Mouse (Mus musculus) heart, postnatal 25 days (tissue): Measurements from ENCODE around the gene Ap1g2. TPM values are rescaled to one million over a fixed set of nuclear protein-coding genes. Genes with fewer than 3 reads are reported as not detected.

Source experiments
- DNase-seq: peaks from one replicate; pipeline ENCODE4 v3.0.0; 2022; ENCODE audit warnings: low spot score
- intact Hi-C: fragments of 180-260 bp; cut with DNase I; formaldehyde crosslinking; loops from one replicate; pipeline ENCODE4 v1.15.1; 2025
- total RNA-seq, 2 experiments: library from RNA; stranded (reverse); gene quantifications; 2 replicates each; pipeline ENCODE4 v1.2.3; 2021

Ap1g2 gene
- total RNA-seq, 2 experiments from 2014 or later: 4.4 to 4.6 TPM

GRCm38 (mm10) chr14:55064481-55065370 lies 41.7 kb downstream of the Ap1g2 start:
- intact Hi-C loops: no loop called here
- DNase-seq: no peak

- DNase-seq: no peak
- intact Hi-C loops: no loop called here
Measured at GRCm38 (mm10) chr14:55063581-55064381, 42.6 kb downstream of the Ap1g2 start.

- intact Hi-C loops: no loop called here
- DNase-seq: no peak
Measured at GRCm38 (mm10) chr14:55063117-55063516, 43.3 kb downstream of the Ap1g2 start.

GRCm38 (mm10) chr14:55062626-55063025 lies 43.8 kb downstream of the Ap1g2 start:
- no peak for DNase-seq
- intact Hi-C loops: no loop called here

GRCm38 (mm10) chr14:55061845-55062244 lies 44.5 kb downstream of the Ap1g2 start:
- intact Hi-C loops: no loop called here
- no peak for DNase-seq

GRCm38 (mm10) chr14:55059931-55060330 lies 46.5 kb downstream of the Ap1g2 start:
- intact Hi-C loops: no loop called here

GRCm38 (mm10) chr14:55059009-55059408 lies 47.4 kb downstream of the Ap1g2 start:
- no peak for DNase-seq
- intact Hi-C loops: no loop called here

More at GRCm38 (mm10) chr14:55059931-55060330, 46.5 kb downstream of the Ap1g2 start:
- DNase-seq: no peak

- DNase-seq: no peak
- intact Hi-C loops: no loop called here
Measured at GRCm38 (mm10) chr14:55055167-55055834, 51.1 kb downstream of the Ap1g2 start.

GRCm38 (mm10) chr14:55054191-55054749 lies 52.1 kb downstream of the Ap1g2 start:
- no peak for DNase-seq
- intact Hi-C loops: no loop called here

- no peak for DNase-seq
- intact Hi-C loops: no loop called here
Measured at GRCm38 (mm10) chr14:55053708-55054190, 52.6 kb downstream of the Ap1g2 start.

GRCm38 (mm10) chr14:55053050-55053449 lies 53.3 kb downstream of the Ap1g2 start:
- intact Hi-C loops: no loop called here
- no peak for DNase-seq

GRCm38 (mm10) chr14:55052496-55052895 lies 53.9 kb downstream of the Ap1g2 start:
- no peak for DNase-seq
- intact Hi-C loops: no loop called here

Other genes with a start within 250 kb of the Ap1g2 start
- gene Homez, start 235.6 kb downstream of the Ap1g2 start, total RNA-seq: 1 to 10 TPM; 4.7 to 7.3 TPM
- gene Ppp1r3e, start 229.0 kb downstream of the Ap1g2 start, total RNA-seq: 1 to 10 TPM; 3.0 to 3.6 TPM
- gene Bcl2l2, start 223.2 kb downstream of the Ap1g2 start, total RNA-seq: 10 to 100 TPM; 39.7 to 40.3 TPM
- 1 to 10 TPM; 4.5 to 6.8 TPM for gene Gm20521, start 223.2 kb downstream of the Ap1g2 start, total RNA-seq
- 10 to 100 TPM; 50.7 to 55.6 TPM for gene Pabpn1, start 214.1 kb downstream of the Ap1g2 start, total RNA-seq
- gene Slc22a17, start 193.5 kb downstream of the Ap1g2 start, total RNA-seq: 1 to 10 TPM; 2.7 to 3.1 TPM
- 1 to 10 TPM; 2.8 to 3.0 TPM for gene Efs, start 180.5 kb downstream of the Ap1g2 start, total RNA-seq
- gene Il25, start 173.9 kb downstream of the Ap1g2 start, total RNA-seq: not detected
- gene Cmtm5, start 170.3 kb downstream of the Ap1g2 start, total RNA-seq: under 1 TPM; 0.29 to 0.36 TPM
- gene Myh6, start 139.7 kb downstream of the Ap1g2 start, total RNA-seq: over 10,000 TPM; 23,221 to 24,394 TPM
- not detected for gene Gm17428, start 129.7 kb downstream of the Ap1g2 start, total RNA-seq
- 1,000 to 10,000 TPM; 2,164 to 2,361 TPM for gene Myh7, start 112.0 kb downstream of the Ap1g2 start, total RNA-seq
- gene Ngdn, start 91.1 kb downstream of the Ap1g2 start, total RNA-seq: 10 to 100 TPM; 26.0 to 27.0 TPM
- 1 to 10 TPM; 2.9 to 3.6 TPM for gene Zfhx2, start 14.3 kb downstream of the Ap1g2 start, total RNA-seq
- 10 to 100 TPM; 12.3 to 13.2 TPM for gene Thtpa, start 11.8 kb downstream of the Ap1g2 start, total RNA-seq
- gene Jph4, start 10.3 kb upstream of the Ap1g2 start, total RNA-seq: not detected
- gene Dhrs2, start 115.4 kb upstream of the Ap1g2 start, total RNA-seq: not detected